Mouse (Mus musculus) neural tube, embryonic 15.5 days (tissue): ENCODE results near the gene Rpl34. TPM values are rescaled to one million over a fixed set of nuclear protein-coding genes. Genes with fewer than 3 reads are reported as not detected.
A peak's percentile ranks its signal among the peaks of the same experiment; 100 is the strongest.

Experiments used
- ATAC-seq: fragments of 200-750 bp; cut with Nextera tagmentation; 2 replicates; pipeline ENCODE4 v1.8.0; 2017; ENCODE audit warnings: mild to moderate bottlenecking, moderate TSS enrichment, moderate library complexity; ENCODE audit not compliant: low FRiP score
- H3K27ac ChIP-seq: fragments of 300-500 bp; sonication (generic); replicated peaks from 2 replicates; pipeline ENCODE4 v1.5.1; 2015; ENCODE audit warnings: mild to moderate bottlenecking, inconsistent platforms
- H3K27me3 ChIP-seq: fragments of 300-500 bp; sonication (generic); replicated peaks from 2 replicates; pipeline ENCODE4 v1.6.1; 2015; ENCODE audit warnings: inconsistent platforms
- H3K36me3 ChIP-seq: fragments of 300-500 bp; sonication (generic); 2 replicates; pipeline ENCODE4 v1.6.1; 2015; ENCODE audit warnings: inconsistent platforms
- H3K4me1 ChIP-seq: fragments of 300-500 bp; sonication (generic); 2 replicates; pipeline ENCODE4 v1.6.1; 2015; ENCODE audit warnings: inconsistent platforms
- H3K4me2 ChIP-seq: fragments of 300-500 bp; sonication (generic); 2 replicates; pipeline ENCODE4 v1.6.1; 2015; ENCODE audit warnings: inconsistent platforms, mild to moderate bottlenecking, moderate library complexity
- H3K4me3 ChIP-seq: fragments of 300-500 bp; sonication (generic); replicated peaks from 2 replicates; pipeline ENCODE4 v1.5.1; 2015; ENCODE audit warnings: mild to moderate bottlenecking, inconsistent platforms
- H3K9ac ChIP-seq: fragments of 300-500 bp; sonication (generic); replicated peaks from 2 replicates; pipeline ENCODE4 v1.6.1; 2015; ENCODE audit warnings: mild to moderate bottlenecking, inconsistent platforms
- H3K9me3 ChIP-seq: fragments of 300-500 bp; sonication (generic); replicated peaks from 2 replicates; pipeline ENCODE4 v1.6.1; 2016; ENCODE audit warnings: inconsistent platforms
- WGBS: fragments of 180-500 bp; shearing (Covaris S2); methylation state at CpG from one replicate; pipeline ENCODE4 v1.1.7; 2015; ENCODE audit warnings: mixed read lengths; 5-methylcytosine and 5-hydroxymethylcytosine counted together
- polyA plus RNA-seq: library from polyadenylated mRNA; unstranded; fragments of >200 nt; fragmentation: Nextera tagmentation; extraction: Ambion mirVana; gene quantifications from 2 replicates; pipeline ENCODE4 v1.2.1, GENCODE M21; 2015

Gene Rpl34
- polyA plus RNA-seq, 1 experiment from 2014 or later = 541 TPM

DNA sequence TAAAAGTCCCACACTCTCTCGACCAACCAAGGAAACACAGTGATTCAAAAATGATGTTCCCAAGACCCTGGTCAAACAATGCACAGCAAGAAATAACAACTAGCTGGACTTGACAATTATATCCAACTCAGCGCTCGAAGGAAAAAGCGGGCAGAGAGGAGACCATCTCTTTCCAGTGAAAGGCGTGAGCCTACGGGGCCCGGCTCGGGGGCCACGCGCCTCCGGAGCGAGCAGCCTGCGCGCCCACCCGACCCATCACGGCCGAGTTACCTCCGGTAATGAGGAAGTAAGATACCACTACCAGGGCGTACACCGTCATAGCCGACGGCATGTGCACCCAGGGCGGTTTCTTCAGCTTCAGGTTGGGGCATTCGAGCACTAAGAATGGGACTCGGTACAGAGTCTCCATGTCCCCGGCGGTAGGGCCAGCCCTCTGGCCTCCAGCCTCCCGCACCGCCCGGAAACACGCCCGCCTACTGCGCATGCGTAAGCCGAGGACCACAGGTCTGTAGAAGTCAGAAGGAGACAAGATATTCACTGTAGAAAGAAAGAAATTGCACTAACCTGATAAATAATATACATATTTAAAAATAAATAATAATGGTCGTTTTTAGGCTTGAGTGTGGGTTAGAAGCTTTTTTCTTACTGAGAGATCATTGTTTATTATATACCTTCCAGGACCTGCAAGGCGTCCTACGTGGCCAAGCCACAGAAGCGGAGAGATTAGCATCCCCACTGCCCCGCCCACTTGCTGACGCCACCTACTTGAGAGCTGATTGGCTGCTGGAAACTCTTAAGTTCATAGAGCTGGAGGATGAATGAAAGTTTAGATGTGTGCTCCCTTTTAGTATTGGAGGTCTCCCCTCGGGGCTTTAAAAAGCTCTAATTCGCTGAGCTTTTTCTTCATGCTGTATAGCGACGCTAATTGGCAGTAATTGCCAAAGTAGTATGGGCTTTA, 21.0 kb downstream of the Rpl34 start, which contains the start of gene Ostc:
TSS of gene Ostc (minus strand) at position 478 of the 958 bp plus-strand sequence.
- ATAC-seq = peak; percentile 96
- WGBS = under 1% methylated on average over 45 of the region's 45 CpGs
- no peaks in the 10 kb centered on the region for H3K27me3 ChIP-seq

GRCm38 (mm10) chr3:130708529-130708928, 21.7 kb downstream of the Rpl34 start:
- 1% methylated on average over 5 of the region's 5 CpGs for WGBS
- Histone ChIP-seq H3K36me3 (peaks cover 4% of the 10 kb centered on the region), H3K4me1 (peaks cover 24% of the 10 kb centered on the region), H3K4me3 (peak overlapping the region; percentile 69), H3K9ac (peak overlapping the region; percentile 82), H3K4me2 (peak overlapping the region; percentile 83), H3K27ac (peak overlapping the region; percentile 88), H3K9me3 (no peaks in the 10 kb centered on the region), H3K27me3 (no peaks in the 10 kb centered on the region)
- ATAC-seq = no peak; the same call in 1 of the 2 replicates

More for the DNA sequence above, 21.0 kb downstream of the Rpl34 start, which contains the start of gene Ostc:
- peak within 1 kb of the TSS; percentile 83 for H3K4me2 ChIP-seq
- H3K4me1 ChIP-seq = peaks cover 24% of the 10 kb centered on the region
- no peaks in the 10 kb centered on the region for H3K36me3 ChIP-seq
- H3K27ac ChIP-seq = peak within 1 kb of the TSS; percentile 88
- H3K9me3 ChIP-seq = no peaks in the 10 kb centered on the region
- H3K4me3 ChIP-seq = peak within 1 kb of the TSS; percentile 69
- peak within 1 kb of the TSS; percentile 82 for H3K9ac ChIP-seq

- Histone ChIP-seq H3K27ac (no peak overlapping the region), H3K36me3 (peaks cover 34% of the 10 kb centered on the region), H3K9ac (no peak overlapping the region), H3K4me3 (no peak overlapping the region), H3K4me2 (no peak overlapping the region), H3K9me3 (no peaks in the 10 kb centered on the region), H3K27me3 (no peaks in the 10 kb centered on the region), H3K4me1 (peaks cover 5% of the 10 kb centered on the region; the same call in 1 of the 2 replicates)
- 66% methylated on average over 6 of the region's 6 CpGs for WGBS
- ATAC-seq = no peak
Observed at GRCm38 (mm10) chr3:130702289-130702688, 27.9 kb downstream of the Rpl34 start.

DNA sequence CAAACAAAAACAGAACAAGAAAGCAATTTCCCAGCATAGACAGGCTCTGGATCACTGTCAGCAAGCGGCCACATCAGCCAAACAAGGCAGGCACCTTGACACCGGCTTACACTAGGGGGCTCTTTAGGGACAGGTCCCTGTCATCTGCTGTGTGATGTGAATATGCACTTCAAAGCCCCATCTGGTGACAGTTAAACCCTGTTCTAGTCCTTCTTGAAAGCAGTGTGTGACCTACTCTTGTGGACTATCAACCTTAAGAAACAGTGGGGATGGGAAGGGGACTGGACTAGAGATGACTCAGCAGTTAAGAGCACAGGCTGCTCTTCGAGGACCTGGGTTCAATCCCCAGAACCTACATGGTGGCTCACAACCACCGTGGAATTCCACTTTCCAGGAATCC, 32.6 kb downstream of the Rpl34 start:
- no peak overlapping the region for H3K27ac ChIP-seq
- H3K9ac ChIP-seq = no peak overlapping the region
- no peak for ATAC-seq
- 87% methylated on average over 4 of the region's 4 CpGs for whole genome bisulfite sequencing
- H3K4me3 ChIP-seq = no peak overlapping the region
- H3K27me3 ChIP-seq = no peaks in the 10 kb centered on the region
- no peaks in the 10 kb centered on the region for H3K9me3 ChIP-seq
- H3K4me1 ChIP-seq = no peaks in the 10 kb centered on the region
- H3K36me3 ChIP-seq = peaks cover 34% of the 10 kb centered on the region
- no peak overlapping the region for H3K4me2 ChIP-seq

GRCm38 (mm10) chr3:130694705-130695104, 35.5 kb downstream of the Rpl34 start:
- H3K27me3 ChIP-seq = no peaks in the 10 kb centered on the region
- peaks cover 10% of the 10 kb centered on the region for H3K4me1 ChIP-seq
- no peak overlapping the region for H3K4me3 ChIP-seq
- H3K9ac ChIP-seq = no peak overlapping the region
- 93% methylated on average over 7 of the region's 7 CpGs for WGBS
- no peak overlapping the region for H3K27ac ChIP-seq
- peaks cover 15% of the 10 kb centered on the region for H3K36me3 ChIP-seq
- H3K4me2 ChIP-seq = no peak overlapping the region
- ATAC-seq = no peak
- no peaks in the 10 kb centered on the region for H3K9me3 ChIP-seq

GRCm38 (mm10) chr3:130694041-130694593, 36.1 kb downstream of the Rpl34 start:
- Histone ChIP-seq H3K4me1 (peaks cover 10% of the 10 kb centered on the region), H3K27ac (no peak overlapping the region), H3K4me3 (no peak overlapping the region), H3K36me3 (peaks cover 11% of the 10 kb centered on the region), H3K9ac (no peak overlapping the region), H3K27me3 (no peaks in the 10 kb centered on the region), H3K9me3 (no peaks in the 10 kb centered on the region), H3K4me2 (no peak overlapping the region)
- 70% methylated on average over 9 of the region's 9 CpGs for WGBS
- ATAC-seq = no peak

GRCm38 (mm10) chr3:130691596-130692170, 38.5 kb downstream of the Rpl34 start:
- Histone ChIP-seq H3K27ac (no peak overlapping the region), H3K36me3 (peaks cover 11% of the 10 kb centered on the region), H3K4me1 (peaks cover 10% of the 10 kb centered on the region), H3K27me3 (no peaks in the 10 kb centered on the region), H3K4me3 (peak overlapping the region; percentile 27), H3K4me2 (peak overlapping the region; percentile 55), H3K9ac (no peak overlapping the region), H3K9me3 (no peaks in the 10 kb centered on the region)
- WGBS = 32% methylated on average over 12 of the region's 12 CpGs
- ATAC-seq = no peak

- H3K4me1 ChIP-seq = peaks cover 10% of the 10 kb centered on the region
- H3K9me3 ChIP-seq = no peaks in the 10 kb centered on the region
- no peak overlapping the region for H3K9ac ChIP-seq
- peak overlapping the region; percentile 27 for H3K4me3 ChIP-seq
- H3K27me3 ChIP-seq = no peaks in the 10 kb centered on the region
- H3K27ac ChIP-seq = no peak overlapping the region
- peak overlapping the region; percentile 55 for H3K4me2 ChIP-seq
- peaks cover 11% of the 10 kb centered on the region for H3K36me3 ChIP-seq
- WGBS = 13% methylated on average over 20 of the region's 20 CpGs
- no peak for ATAC-seq
Observed at GRCm38 (mm10) chr3:130690834-130691595, 39.2 kb downstream of the Rpl34 start.

- 9% methylated on average over 12 of the region's 12 CpGs for WGBS
- peak overlapping the region; percentile 41 for H3K4me2 ChIP-seq
- no peak overlapping the region for H3K9ac ChIP-seq
Observed at GRCm38 (mm10) chr3:130689630-130690029, 40.6 kb downstream of the Rpl34 start.

GRCm38 (mm10) chr3:130687051-130687450, 43.1 kb downstream of the Rpl34 start:
- 96% methylated on average over 1 of the region's 1 CpGs for WGBS
- H3K27me3 ChIP-seq = no peaks in the 10 kb centered on the region
- H3K4me1 ChIP-seq = peaks cover 10% of the 10 kb centered on the region
- H3K4me2 ChIP-seq = no peak overlapping the region
- no peak overlapping the region for H3K27ac ChIP-seq
- no peaks in the 10 kb centered on the region for H3K36me3 ChIP-seq
- no peak overlapping the region for H3K9ac ChIP-seq
- H3K9me3 ChIP-seq = no peaks in the 10 kb centered on the region
- no peak overlapping the region for H3K4me3 ChIP-seq
- ATAC-seq = no peak

More at GRCm38 (mm10) chr3:130689630-130690029, 40.6 kb downstream of the Rpl34 start:
- H3K4me3 ChIP-seq = no peak overlapping the region
- H3K27me3 ChIP-seq = no peaks in the 10 kb centered on the region
- no peaks in the 10 kb centered on the region for H3K9me3 ChIP-seq
- peaks cover 10% of the 10 kb centered on the region for H3K4me1 ChIP-seq
- peaks cover 1% of the 10 kb centered on the region; the same call in 1 of the 2 replicates for H3K36me3 ChIP-seq
- ATAC-seq = peak; percentile 77
- no peak overlapping the region for H3K27ac ChIP-seq

GRCm38 (mm10) chr3:130685014-130685366, 45.2 kb downstream of the Rpl34 start:
- Histone ChIP-seq H3K36me3 (no peaks in the 10 kb centered on the region), H3K9ac (no peak overlapping the region), H3K27ac (no peak overlapping the region), H3K4me1 (no peaks in the 10 kb centered on the region), H3K4me2 (no peak overlapping the region), H3K9me3 (no peaks in the 10 kb centered on the region), H3K27me3 (no peaks in the 10 kb centered on the region), H3K4me3 (no peak overlapping the region)
- WGBS = 89% methylated on average over 8 of the region's 8 CpGs
- no peak for ATAC-seq
